Comparison of ENCODE assay signal across 16 mouse cellular contexts in genomic region chr11:97469828-97470227, GRCm38 (mm10). TPM values are rescaled to one million over a fixed set of nuclear protein-coding genes. Genes with fewer than 3 reads are reported as not detected.
"Had no signal": no experiment of that assay in that cellular context is flagged by ENCODE, and none has a peak within 500 bp of the region (broad histone marks: within the 10 kb centered on the region; RNA-seq: fewer than 3 reads in every experiment).

No protein-coding gene starts in this region.

- DNase-seq: kidney, adult 2 months; kidney, postnatal 25 days; layer of hippocampus, adult 9-11 months; layer of hippocampus, postnatal 36 days; liver, embryonic 13.5 days; lung, adult 18-20 months; lung, postnatal 14 days; right cerebral cortex, postnatal 14 days; thymus, postnatal 36 days had no signal

- H3K27ac ChIP-seq: kidney, embryonic 15.5 days; limb, embryonic 15.5 days; liver, embryonic 13.5 days; midbrain, embryonic 13.5 days; stomach, embryonic 15.5 days had no signal

- H3K4me1 ChIP-seq: kidney, embryonic 15.5 days; midbrain, embryonic 13.5 days; stomach, embryonic 15.5 days had no signal

- H3K4me3 ChIP-seq: kidney, embryonic 15.5 days; limb, embryonic 15.5 days; liver, embryonic 13.5 days; midbrain, embryonic 13.5 days; stomach, embryonic 15.5 days had no signal

- H3K4me2 ChIP-seq: kidney, embryonic 15.5 days; limb, embryonic 15.5 days; liver, embryonic 13.5 days; midbrain, embryonic 13.5 days; stomach, embryonic 15.5 days had no signal

- H3K9me3 ChIP-seq: kidney, embryonic 15.5 days; limb, embryonic 15.5 days; liver, embryonic 13.5 days; midbrain, embryonic 13.5 days; stomach, embryonic 15.5 days had no signal

- H3K27me3 ChIP-seq: kidney, embryonic 15.5 days; limb, embryonic 15.5 days; liver, embryonic 13.5 days; midbrain, embryonic 13.5 days; stomach, embryonic 15.5 days had no signal

- ATAC-seq: intestine, embryonic 16.5 days had no signal

- H3K9ac ChIP-seq: kidney, embryonic 15.5 days; limb, embryonic 15.5 days; liver, embryonic 13.5 days; midbrain, embryonic 13.5 days; stomach, embryonic 15.5 days had no signal

RNA-seq across cellular contexts. Expression of gene 4933428G20Rik, which starts 30.3 kb away (rescaled TPM):
- polyA plus RNA-seq: kidney, adult 2 months; limb, embryonic 11.5 days; spleen, adult 2 months had no signal
